Mouse (Mus musculus) liver, embryonic 14.5 days (tissue): ENCODE data around the gene Snx12.

Source experiments
- CTCF ChIP-seq: IDR thresholded peaks from 2 replicates; pipeline ENCODE4 v1.5.1; 2016; ENCODE audit warnings: antibody characterized with exemption, low read depth, control low read depth
- EP300 ChIP-seq: IDR thresholded peaks from 2 replicates; pipeline ENCODE4 v1.6.1; 2016; ENCODE audit warnings: antibody characterized with exemption, low read depth

- TF ChIP-seq EP300 (no peak), CTCF (no peak)
Measured at GRCm38 (mm10) chrX:101187647-101188046, 34.7 kb downstream of the Snx12 start.
